Mouse (Mus musculus): ENCODE results near the gene Ifnk.

DNA sequence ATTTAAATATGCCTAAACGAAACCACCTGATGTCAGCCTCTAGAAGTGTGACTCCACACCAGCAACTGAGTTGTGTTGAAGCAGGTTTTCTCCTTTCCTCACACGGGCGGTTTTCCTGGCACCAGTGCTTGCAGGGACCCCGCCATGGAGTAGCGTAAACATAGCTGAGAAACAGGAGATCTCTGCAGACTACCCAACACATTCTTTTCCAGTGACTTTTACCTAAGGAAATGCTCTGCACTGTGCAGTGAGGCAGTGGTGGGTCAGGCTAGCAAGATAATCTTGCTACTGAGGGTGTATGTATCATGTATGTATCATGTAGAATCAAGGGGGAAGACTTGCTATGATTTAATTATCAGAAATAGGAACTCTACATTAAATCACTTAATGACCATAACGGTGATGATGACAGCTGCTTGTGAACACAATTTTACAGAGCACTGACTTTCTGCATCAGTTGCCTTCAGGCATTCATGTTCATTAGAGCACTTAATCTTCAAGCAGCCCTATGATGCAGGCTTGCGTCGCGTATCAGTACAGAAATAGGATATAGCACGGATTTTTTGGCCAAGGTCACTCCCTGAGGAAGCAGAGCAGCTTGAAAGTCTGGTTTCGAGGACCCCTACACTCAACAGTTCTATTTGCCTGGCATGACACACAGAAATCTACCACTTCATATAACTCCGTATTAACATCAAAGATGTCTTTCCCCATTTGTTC is 26.2 kb downstream of the Ifnk start:
- no peak for TF ChIP-seq CTCF (IDR thresholded peaks at IDR 0.05; ENCODE audit: borderline replicate concordance, insufficient read depth, low read length)
- TF ChIP-seq POLR2A (IDR thresholded peaks at IDR 0.05; ENCODE audit: low read depth, low read length) = no peak

All from embryonic fibroblast, embryonic 13.5 days (primary cell).